Mouse (Mus musculus): Measurements from ENCODE around the gene Adgrl4. TPM values are rescaled to one million over a fixed set of nuclear protein-coding genes. Genes with fewer than 3 reads are reported as not detected.

Adgrl4 gene
- polyA plus RNA-seq, 1 experiment, result not detected

- Histone ChIP-seq H3ac (ENCODE audit: control insufficient read depth, insufficient read length) (no peak overlapping the region), H3K36me3 (ENCODE audit: control insufficient read depth, insufficient read depth) (no peaks in the 10 kb centered on the region), H3K4me2 (ENCODE audit: low read depth) (no peak overlapping the region), H3K4me3 (no peak overlapping the region), H3K79me2 (ENCODE audit: control insufficient read depth, insufficient read depth) (no peaks in the 10 kb centered on the region), H3K27me3 (ENCODE audit: control insufficient read depth, insufficient read depth, insufficient read length) (no peaks in the 10 kb centered on the region)
- no peak for TF ChIP-seq MYOG (IDR thresholded peaks at IDR 0.05; ENCODE audit: control insufficient read depth in 1 of 3, insufficient read depth in 1 of 3, insufficient read length in 2 of 3, low read depth in 2 of 3)
- TF ChIP-seq MAX (IDR thresholded peaks at IDR 0.05; ENCODE audit: low read depth), result no peak
- TF ChIP-seq SRF (IDR thresholded peaks at IDR 0.05; ENCODE audit: control insufficient read depth, insufficient read length, low read depth), result no peak
- TF ChIP-seq TCF3 (IDR thresholded peaks at IDR 0.05; ENCODE audit: insufficient read length, low read depth), result no peak
- no peak for TF ChIP-seq MYOD1 (IDR thresholded peaks at IDR 0.05; ENCODE audit: control insufficient read depth in 1 of 3, insufficient read length in 2 of 3, low read depth in 2 of 3)
- TF ChIP-seq TCF12 (IDR thresholded peaks at IDR 0.05; ENCODE audit: insufficient read depth, poor library complexity, severe bottlenecking), result no peak
- TF ChIP-seq REST (IDR thresholded peaks at IDR 0.05; ENCODE audit: insufficient read depth, insufficient read length), result no peak
- TF ChIP-seq POLR2A (IDR thresholded peaks at IDR 0.05; ENCODE audit: insufficient read length, low read depth), result no peak
- TF ChIP-seq USF1 (IDR thresholded peaks at IDR 0.05; ENCODE audit: low read depth), result no peak
- no peak for TF ChIP-seq CEBPB (IDR thresholded peaks at IDR 0.05; ENCODE audit: insufficient read depth, poor library complexity, severe bottlenecking)
Observed at GRCm38 (mm10) chr3:151557607-151558006, 119.9 kb downstream of the Adgrl4 start.

GRCm38 (mm10) chr3:151558374-151558773 lies 120.7 kb downstream of the Adgrl4 start:
- Histone ChIP-seq H3K27me3 (ENCODE audit: control insufficient read depth, insufficient read depth, insufficient read length) (no peaks in the 10 kb centered on the region), H3K4me2 (ENCODE audit: low read depth) (no peak overlapping the region), H3K36me3 (ENCODE audit: control insufficient read depth, insufficient read depth) (no peaks in the 10 kb centered on the region), H3K79me2 (ENCODE audit: control insufficient read depth, insufficient read depth) (no peaks in the 10 kb centered on the region), H3K4me3 (no peak overlapping the region), H3ac (ENCODE audit: control insufficient read depth, insufficient read length) (no peak overlapping the region)
- no peak for TF ChIP-seq POLR2A (IDR thresholded peaks at IDR 0.05; ENCODE audit: insufficient read length, low read depth)
- no peak for TF ChIP-seq MYOD1 (IDR thresholded peaks at IDR 0.05; ENCODE audit: control insufficient read depth in 1 of 3, insufficient read length in 2 of 3, low read depth in 2 of 3)
- no peak for TF ChIP-seq MYOG (IDR thresholded peaks at IDR 0.05; ENCODE audit: control insufficient read depth in 1 of 3, insufficient read depth in 1 of 3, insufficient read length in 2 of 3, low read depth in 2 of 3)
- no peak for TF ChIP-seq TCF12 (IDR thresholded peaks at IDR 0.05; ENCODE audit: insufficient read depth, poor library complexity, severe bottlenecking)
- TF ChIP-seq USF1 (IDR thresholded peaks at IDR 0.05; ENCODE audit: low read depth), result no peak
- no peak for TF ChIP-seq TCF3 (IDR thresholded peaks at IDR 0.05; ENCODE audit: insufficient read length, low read depth)
- no peak for TF ChIP-seq POLR2AphosphoS2 (IDR thresholded peaks at IDR 0.05; ENCODE audit: insufficient read length, low read depth)

GRCm38 (mm10) chr3:151565664-151566621 lies 128.3 kb downstream of the Adgrl4 start:
- H3K4me3 ChIP-seq, result no peak overlapping the region
- H3ac ChIP-seq (ENCODE audit: control insufficient read depth, insufficient read length), result no peak overlapping the region
- H3K27me3 ChIP-seq (ENCODE audit: control insufficient read depth, insufficient read depth, insufficient read length), result no peaks in the 10 kb centered on the region
- no peaks in the 10 kb centered on the region for H3K79me2 ChIP-seq (ENCODE audit: control insufficient read depth, insufficient read depth)
- H3K4me2 ChIP-seq (ENCODE audit: low read depth), result no peak overlapping the region
- H3K36me3 ChIP-seq (ENCODE audit: control insufficient read depth, insufficient read depth), result no peaks in the 10 kb centered on the region
- no peak for TF ChIP-seq TCF3 (IDR thresholded peaks at IDR 0.05; ENCODE audit: insufficient read length, low read depth)
- TF ChIP-seq MYOD1 (IDR thresholded peaks at IDR 0.05; ENCODE audit: control insufficient read depth in 1 of 3, insufficient read length in 2 of 3, low read depth in 2 of 3), result no peak
- TF ChIP-seq CEBPB (IDR thresholded peaks at IDR 0.05; ENCODE audit: insufficient read depth, poor library complexity, severe bottlenecking), result no peak
- no peak for TF ChIP-seq POLR2A (IDR thresholded peaks at IDR 0.05; ENCODE audit: insufficient read length, low read depth)
- TF ChIP-seq POLR2AphosphoS2 (IDR thresholded peaks at IDR 0.05; ENCODE audit: insufficient read length, low read depth), result no peak
- TF ChIP-seq USF1 (IDR thresholded peaks at IDR 0.05; ENCODE audit: low read depth), result no peak
- no peak for TF ChIP-seq TCF12 (IDR thresholded peaks at IDR 0.05; ENCODE audit: insufficient read depth, poor library complexity, severe bottlenecking)
- no peak for TF ChIP-seq MAX (IDR thresholded peaks at IDR 0.05; ENCODE audit: low read depth)
- no peak for TF ChIP-seq E2F4 (IDR thresholded peaks at IDR 0.05; ENCODE audit: insufficient read depth)
- TF ChIP-seq MYOG (IDR thresholded peaks at IDR 0.05; ENCODE audit: control insufficient read depth in 1 of 3, insufficient read depth in 1 of 3, insufficient read length in 2 of 3, low read depth in 2 of 3), result no peak
- TF ChIP-seq SRF (IDR thresholded peaks at IDR 0.05; ENCODE audit: control insufficient read depth, insufficient read length, low read depth), result no peak
- TF ChIP-seq REST (IDR thresholded peaks at IDR 0.05; ENCODE audit: insufficient read depth, insufficient read length), result no peak

GRCm38 (mm10) chr3:151566629-151567028 lies 128.9 kb downstream of the Adgrl4 start:
- H3K79me2 ChIP-seq (ENCODE audit: control insufficient read depth, insufficient read depth), result no peaks in the 10 kb centered on the region
- H3K36me3 ChIP-seq (ENCODE audit: control insufficient read depth, insufficient read depth), result no peaks in the 10 kb centered on the region
- H3K4me3 ChIP-seq, result no peak overlapping the region
- no peaks in the 10 kb centered on the region for H3K27me3 ChIP-seq (ENCODE audit: control insufficient read depth, insufficient read depth, insufficient read length)
- no peak for TF ChIP-seq USF1 (IDR thresholded peaks at IDR 0.05; ENCODE audit: low read depth)
- no peak for TF ChIP-seq CEBPB (IDR thresholded peaks at IDR 0.05; ENCODE audit: insufficient read depth, poor library complexity, severe bottlenecking)
- TF ChIP-seq MYOG (IDR thresholded peaks at IDR 0.05; ENCODE audit: control insufficient read depth in 1 of 3, insufficient read depth in 1 of 3, insufficient read length in 2 of 3, low read depth in 2 of 3), result no peak
- no peak for TF ChIP-seq TCF3 (IDR thresholded peaks at IDR 0.05; ENCODE audit: insufficient read length, low read depth)
- TF ChIP-seq REST (IDR thresholded peaks at IDR 0.05; ENCODE audit: insufficient read depth, insufficient read length), result no peak
- no peak for TF ChIP-seq E2F4 (IDR thresholded peaks at IDR 0.05; ENCODE audit: insufficient read depth)
- no peak for TF ChIP-seq SRF (IDR thresholded peaks at IDR 0.05; ENCODE audit: control insufficient read depth, insufficient read length, low read depth)
- no peak for TF ChIP-seq POLR2A (IDR thresholded peaks at IDR 0.05; ENCODE audit: insufficient read length, low read depth)
- no peak for TF ChIP-seq MYOD1 (IDR thresholded peaks at IDR 0.05; ENCODE audit: control insufficient read depth in 1 of 3, insufficient read length in 2 of 3, low read depth in 2 of 3)
- TF ChIP-seq MAX (IDR thresholded peaks at IDR 0.05; ENCODE audit: low read depth), result no peak
- no peak for TF ChIP-seq TCF12 (IDR thresholded peaks at IDR 0.05; ENCODE audit: insufficient read depth, poor library complexity, severe bottlenecking)
- no peak for TF ChIP-seq POLR2AphosphoS2 (IDR thresholded peaks at IDR 0.05; ENCODE audit: insufficient read length, low read depth)
- no peak overlapping the region for H3ac ChIP-seq (ENCODE audit: control insufficient read depth, insufficient read length)
- H3K4me2 ChIP-seq (ENCODE audit: low read depth), result no peak overlapping the region
